Mouse (Mus musculus): ENCODE data around the gene Arfgap2. TPM values are rescaled to one million over a fixed set of nuclear protein-coding genes. Genes with fewer than 3 reads are reported as not detected.

Gene Arfgap2
- polyA plus RNA-seq, 1 experiment from 2014 or later: 71.4 TPM

DNA sequence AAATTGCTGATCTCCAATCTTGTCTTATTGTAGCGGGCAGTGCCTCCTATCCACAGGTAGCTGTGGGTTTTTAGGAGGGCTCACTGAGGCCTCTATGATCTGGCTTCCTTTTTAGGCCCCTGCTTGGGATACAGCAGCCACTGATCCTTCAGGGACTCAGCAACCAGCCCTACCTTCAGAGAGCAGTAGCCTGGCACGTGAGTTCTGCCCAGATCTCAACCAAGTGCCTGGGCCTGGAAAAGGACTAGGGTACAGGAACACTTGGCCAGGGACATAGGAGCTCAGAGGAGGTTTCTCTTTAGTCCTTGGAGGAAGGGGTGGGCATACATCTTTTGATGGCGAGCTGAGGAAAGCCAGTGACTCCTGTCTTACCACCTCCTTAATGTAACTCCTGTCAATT is 3.3 kb downstream of the Arfgap2 start:
- Histone ChIP-seq H3K27me3 (replicated peaks) (no peaks in the 10 kb centered on the region), H3K9me3 (no peaks in the 10 kb centered on the region), H3K4me3 (replicated peaks) (no peak overlapping the region), H3K27ac (0 out of 2 replicates have a peak overlapping the region, but pooled peaks have one; percentile 33), H3K9ac (no peak overlapping the region), H3K4me2 (no peak overlapping the region), H3K36me3 (peaks cover 48% of the 10 kb centered on the region), H3K4me1 (peaks cover 8% of the 10 kb centered on the region)
- 85% methylated on average over 3 of the region's 3 CpGs for WGBS
- ATAC-seq (ENCODE audit: insufficient read depth, low FRiP score, low read depth): no peak

GRCm38 (mm10) chr2:91268706-91269105 is 3.9 kb downstream of the Arfgap2 start:
- Histone ChIP-seq H3K27me3 (replicated peaks) (no peaks in the 10 kb centered on the region), H3K4me1 (peaks cover 8% of the 10 kb centered on the region), H3K4me3 (replicated peaks) (no peak overlapping the region), H3K27ac (peak overlapping the region; percentile 78), H3K9me3 (no peaks in the 10 kb centered on the region), H3K9ac (no peak overlapping the region), H3K4me2 (no peak overlapping the region), H3K36me3 (peaks cover 48% of the 10 kb centered on the region)
- WGBS: 59% methylated on average over 2 of the region's 2 CpGs
- ATAC-seq (ENCODE audit: insufficient read depth, low FRiP score, low read depth): no peak

DNA sequence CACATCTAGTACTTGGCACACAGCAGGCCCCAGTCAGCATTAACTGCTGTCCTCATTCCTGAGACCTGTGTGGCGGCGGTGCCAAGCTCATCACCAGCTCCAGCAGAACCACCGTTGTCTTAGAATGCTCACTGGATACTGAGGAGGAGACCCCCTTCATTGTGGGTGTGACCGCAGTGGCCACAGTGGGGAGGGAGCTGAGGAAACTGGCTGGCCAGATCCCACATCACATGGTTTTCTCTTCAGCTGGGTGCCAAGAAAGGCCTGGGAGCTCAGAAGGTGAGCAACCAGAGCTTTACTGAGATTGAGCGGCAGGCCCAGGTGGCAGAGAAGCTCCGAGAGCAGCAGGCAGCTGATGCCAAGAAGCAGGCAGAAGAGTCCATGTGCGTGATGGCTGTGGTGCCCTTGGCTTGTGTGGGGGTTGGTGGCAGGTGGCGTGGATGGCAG is 4.9 kb downstream of the Arfgap2 start:
- no peak overlapping the region for H3K27ac ChIP-seq
- no peak overlapping the region for H3K4me3 ChIP-seq (replicated peaks)
- H3K27me3 ChIP-seq (replicated peaks): no peaks in the 10 kb centered on the region
- H3K36me3 ChIP-seq: peaks cover 57% of the 10 kb centered on the region
- H3K4me1 ChIP-seq: peaks cover 4% of the 10 kb centered on the region
- no peaks in the 10 kb centered on the region for H3K9me3 ChIP-seq
- WGBS: 89% methylated on average over 8 of the region's 8 CpGs
- H3K9ac ChIP-seq: no peak overlapping the region
- no peak for ATAC-seq (ENCODE audit: insufficient read depth, low FRiP score, low read depth)
- no peak overlapping the region for H3K4me2 ChIP-seq

DNA sequence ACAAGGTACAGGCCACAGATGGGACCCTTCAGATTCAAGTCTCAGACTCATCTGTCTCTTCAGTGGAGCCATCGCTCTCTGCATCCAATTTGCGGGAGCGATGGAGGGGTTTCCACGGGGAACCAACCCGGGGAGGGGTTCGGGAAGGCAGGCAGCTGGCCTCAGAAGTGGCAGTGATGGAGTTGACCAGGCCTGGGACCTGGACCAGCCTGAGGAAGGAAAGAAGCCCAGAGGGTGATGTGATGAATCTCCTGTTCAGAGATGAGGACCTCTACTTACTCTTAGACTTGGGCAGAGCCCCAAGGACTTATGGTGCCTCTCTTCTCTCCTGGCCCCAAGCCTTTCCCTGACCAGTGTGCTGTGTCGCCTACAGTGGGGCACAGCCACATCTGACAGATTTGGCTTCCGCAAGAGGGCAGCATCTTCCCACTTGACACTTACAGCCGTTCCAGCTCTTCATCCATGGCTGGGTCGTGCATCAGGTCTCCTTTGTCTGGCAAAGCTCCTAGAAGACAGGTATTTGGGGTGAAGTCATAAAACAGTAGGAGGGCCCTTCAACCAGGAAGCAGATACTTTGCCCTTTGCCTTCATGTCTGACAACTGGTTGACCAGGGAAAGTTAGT is 14.1 kb downstream of the Arfgap2 start:
- Histone ChIP-seq H3K4me3 (replicated peaks) (no peak overlapping the region), H3K4me1 (0 out of 2 replicates have a peak, but pooled peaks cover 8% of the 10 kb centered on the region), H3K9me3 (no peaks in the 10 kb centered on the region), H3K9ac (no peak overlapping the region), H3K36me3 (peaks cover 24% of the 10 kb centered on the region), H3K4me2 (no peak overlapping the region), H3K27me3 (replicated peaks) (no peaks in the 10 kb centered on the region), H3K27ac (no peak overlapping the region)
- peak; percentile 59; the same call in 1 of the 2 replicates for ATAC-seq (ENCODE audit: insufficient read depth, low FRiP score, low read depth)
- WGBS: 32% methylated on average over 10 of the region's 10 CpGs

- Histone ChIP-seq H3K9me3 (no peaks in the 10 kb centered on the region), H3K4me3 (replicated peaks) (no peak overlapping the region), H3K27me3 (replicated peaks) (no peaks in the 10 kb centered on the region), H3K4me2 (no peak overlapping the region), H3K27ac (no peak overlapping the region), H3K9ac (no peak overlapping the region), H3K36me3 (peaks cover 19% of the 10 kb centered on the region), H3K4me1 (peaks cover 13% of the 10 kb centered on the region; the same call in 1 of the 2 replicates)
- WGBS: 58% methylated on average over 2 of the region's 2 CpGs
- ATAC-seq (ENCODE audit: insufficient read depth, low FRiP score, low read depth): peak; percentile 25; the same call in 1 of the 2 replicates
Measured at GRCm38 (mm10) chr2:91279372-91279755, 14.6 kb downstream of the Arfgap2 start.

DNA sequence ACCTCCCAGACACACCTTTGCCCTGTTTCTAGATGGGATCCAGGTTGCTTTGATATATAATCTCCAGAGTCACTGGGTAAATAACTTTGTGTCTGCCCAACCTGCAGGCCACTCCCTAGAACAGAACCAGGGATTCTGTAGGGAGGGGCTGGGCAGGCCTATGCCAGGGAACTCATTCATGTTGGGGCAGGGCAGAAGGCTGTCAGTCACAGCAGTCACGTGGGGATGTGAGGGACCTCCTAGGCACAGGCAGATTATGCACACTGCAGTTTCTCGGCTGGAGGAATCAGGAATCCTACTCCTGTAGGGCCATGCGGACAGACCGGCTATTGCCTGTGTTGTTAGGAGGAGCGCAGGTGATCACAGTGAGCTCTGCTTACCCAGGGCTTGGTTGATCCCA is 16.6 kb downstream of the Arfgap2 start:
- H3K36me3 ChIP-seq: no peaks in the 10 kb centered on the region
- 48% methylated on average over 5 of the region's 5 CpGs for WGBS
- H3K27ac ChIP-seq: peak overlapping the region; percentile 46; the same call in 1 of the 2 replicates

GRCm38 (mm10) chr2:91283972-91284371 is 19.2 kb downstream of the Arfgap2 start:
- Histone ChIP-seq H3K4me1 (peaks cover 13% of the 10 kb centered on the region; the same call in 1 of the 2 replicates), H3K9me3 (no peaks in the 10 kb centered on the region), H3K27me3 (replicated peaks) (no peaks in the 10 kb centered on the region), H3K9ac (no peak overlapping the region; the same call in 1 of the 2 replicates), H3K27ac (peak overlapping the region; percentile 8), H3K4me3 (replicated peaks) (no peak overlapping the region), H3K4me2 (no peak overlapping the region), H3K36me3 (no peaks in the 10 kb centered on the region)
- 69% methylated on average over 3 of the region's 3 CpGs for WGBS
- no peak for ATAC-seq (ENCODE audit: insufficient read depth, low FRiP score, low read depth)

More for the DNA sequence above, 16.6 kb downstream of the Arfgap2 start:
- Histone ChIP-seq H3K9ac (no peak overlapping the region), H3K9me3 (no peaks in the 10 kb centered on the region), H3K27me3 (replicated peaks) (no peaks in the 10 kb centered on the region), H3K4me3 (replicated peaks) (no peak overlapping the region), H3K4me1 (peaks cover 14% of the 10 kb centered on the region; the same call in 1 of the 2 replicates), H3K4me2 (no peak overlapping the region)
- peak; percentile 82 for ATAC-seq (ENCODE audit: insufficient read depth, low FRiP score, low read depth)

- Histone ChIP-seq H3K4me3 (replicated peaks) (no peak overlapping the region), H3K9me3 (no peaks in the 10 kb centered on the region), H3K9ac (no peak overlapping the region; the same call in 1 of the 2 replicates), H3K4me1 (peaks cover 7% of the 10 kb centered on the region; the same call in 1 of the 2 replicates), H3K4me2 (no peak overlapping the region), H3K27me3 (replicated peaks) (no peaks in the 10 kb centered on the region), H3K36me3 (no peaks in the 10 kb centered on the region), H3K27ac (peak overlapping the region; percentile 8)
- no peak for ATAC-seq (ENCODE audit: insufficient read depth, low FRiP score, low read depth)
- WGBS: 54% methylated on average over 13 of the region's 13 CpGs
Measured at GRCm38 (mm10) chr2:91284375-91285199, 19.8 kb downstream of the Arfgap2 start.

- Histone ChIP-seq H3K9me3 (no peaks in the 10 kb centered on the region), H3K4me3 (replicated peaks) (no peak overlapping the region), H3K36me3 (no peaks in the 10 kb centered on the region), H3K4me2 (no peak overlapping the region), H3K4me1 (peaks cover 7% of the 10 kb centered on the region; the same call in 1 of the 2 replicates), H3K27me3 (replicated peaks) (no peaks in the 10 kb centered on the region), H3K9ac (no peak overlapping the region), H3K27ac (no peak overlapping the region)
- 16% methylated on average over 7 of the region's 7 CpGs for WGBS
- no peak for ATAC-seq (ENCODE audit: insufficient read depth, low FRiP score, low read depth)
Measured at GRCm38 (mm10) chr2:91285885-91286505, 21.2 kb downstream of the Arfgap2 start.

GRCm38 (mm10) chr2:91287563-91287962 is 22.8 kb downstream of the Arfgap2 start:
- 47% methylated on average over 6 of the region's 6 CpGs for WGBS
- Histone ChIP-seq H3K4me2 (no peak overlapping the region), H3K4me1 (peaks cover 7% of the 10 kb centered on the region; the same call in 1 of the 2 replicates), H3K4me3 (replicated peaks) (no peak overlapping the region), H3K27me3 (replicated peaks) (no peaks in the 10 kb centered on the region), H3K27ac (no peak overlapping the region), H3K9me3 (no peaks in the 10 kb centered on the region), H3K9ac (no peak overlapping the region), H3K36me3 (no peaks in the 10 kb centered on the region)
- ATAC-seq (ENCODE audit: insufficient read depth, low FRiP score, low read depth): no peak

DNA sequence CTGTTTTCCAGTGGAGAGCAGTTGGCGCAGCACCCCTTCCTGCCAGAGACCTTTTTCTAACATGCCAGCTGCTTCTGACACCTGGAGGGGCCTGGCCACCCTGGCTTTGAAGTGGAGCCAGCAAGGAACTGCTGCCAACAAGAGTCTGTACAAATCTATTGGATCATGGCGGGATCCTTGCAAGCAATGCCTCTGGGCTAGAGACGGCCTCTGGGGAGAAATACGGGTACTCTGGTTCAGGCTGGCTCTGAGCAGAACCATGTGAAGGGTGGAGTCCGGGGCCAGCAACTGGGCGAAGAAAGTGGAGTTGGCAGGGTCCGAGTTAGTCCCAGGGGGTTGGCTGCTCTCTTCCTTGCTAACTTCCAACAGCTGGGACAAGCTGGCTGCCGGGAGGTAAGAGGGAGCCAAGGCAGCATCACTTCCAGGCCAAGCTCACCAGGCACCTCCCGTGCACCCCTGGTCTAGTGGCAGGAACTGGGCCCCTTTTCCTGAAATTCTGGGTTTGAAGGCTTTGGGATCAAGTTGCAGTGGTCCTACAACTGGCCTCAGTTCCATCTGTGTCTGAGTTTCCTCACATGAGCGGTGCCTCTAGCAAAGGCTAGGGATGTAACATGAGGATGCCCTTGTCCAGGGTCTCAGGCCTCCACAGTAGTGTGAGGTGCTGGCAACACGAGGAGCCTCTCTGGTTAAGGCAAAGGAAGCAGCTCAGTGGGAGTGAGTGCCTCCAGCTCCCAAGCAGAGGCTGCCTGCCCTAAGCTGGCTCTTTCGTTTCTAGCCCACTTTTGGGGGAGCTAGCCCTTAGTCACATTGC is 26.6 kb downstream of the Arfgap2 start:
- Histone ChIP-seq H3K4me2 (no peak overlapping the region), H3K36me3 (no peaks in the 10 kb centered on the region), H3K9me3 (no peaks in the 10 kb centered on the region), H3K27me3 (replicated peaks) (no peaks in the 10 kb centered on the region), H3K9ac (no peak overlapping the region), H3K4me1 (no peaks in the 10 kb centered on the region), H3K27ac (no peak overlapping the region), H3K4me3 (replicated peaks) (no peak overlapping the region)
- WGBS: 73% methylated on average over 12 of the region's 12 CpGs
- no peak for ATAC-seq (ENCODE audit: insufficient read depth, low FRiP score, low read depth)
